Mouse (Mus musculus): Measurements from ENCODE around the gene Slc41a2. TPM values are rescaled to one million over a fixed set of nuclear protein-coding genes. Genes with fewer than 3 reads are reported as not detected.
A peak's percentile ranks its signal among the peaks of the same experiment; 100 is the strongest.

Slc41a2 gene
- polyA plus RNA-seq, 1 experiment from 2014 or later = 0.27 TPM

DNA sequence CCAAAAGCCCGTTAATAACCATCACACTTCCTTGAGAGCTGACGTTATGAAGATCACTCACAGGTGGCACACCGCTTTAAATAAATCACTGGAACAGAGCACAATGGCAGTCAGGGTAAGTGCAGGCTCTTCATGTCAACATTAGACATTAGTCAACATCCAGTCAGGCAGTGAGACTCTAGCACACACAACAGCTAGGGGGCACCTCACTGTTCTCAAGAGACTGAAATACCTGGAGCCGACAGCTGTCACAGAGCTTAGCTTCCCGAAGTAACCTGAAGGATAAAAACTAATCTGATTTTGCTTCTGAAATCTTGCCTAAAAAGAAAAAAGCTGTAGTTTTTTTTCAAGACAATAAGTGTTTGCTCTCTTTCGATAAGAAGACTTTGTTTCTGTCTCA, 49.9 kb downstream of the Slc41a2 start:
- Histone ChIP-seq H3K27ac (replicated peaks) (no peak overlapping the region), H3K27me3 (replicated peaks; ENCODE audit: low read depth, poor library complexity, severe bottlenecking) (peaks cover 30% of the 10 kb centered on the region), H3K9me3 (no peaks in the 10 kb centered on the region), H3K36me3 (replicated peaks) (no peaks in the 10 kb centered on the region), H3K4me3 (no peak overlapping the region), H3K4me1 (no peaks in the 10 kb centered on the region)
- 81% methylated on average over 6 of the region's 6 CpGs for WGBS
- DNase-seq (ENCODE audit: low spot score) = no peak

DNA sequence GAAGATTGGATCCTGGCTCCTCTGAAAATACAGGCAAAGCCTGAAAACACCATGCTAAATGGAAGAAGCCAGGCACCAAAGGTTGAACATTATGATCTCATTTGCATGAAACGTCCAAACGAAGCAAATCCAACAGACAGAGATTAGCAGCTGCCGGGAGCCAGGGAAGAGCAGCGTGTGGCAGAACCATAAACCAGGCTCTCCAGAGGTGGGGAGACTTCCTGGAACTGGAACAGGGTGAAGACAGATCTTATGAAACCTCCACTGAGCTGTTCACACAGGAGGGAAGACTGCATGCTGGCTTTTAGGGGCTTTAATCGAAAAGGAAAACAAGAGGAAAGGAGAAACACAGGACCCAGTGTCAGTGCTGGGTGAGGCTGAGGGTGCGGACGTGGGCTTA, 51.3 kb downstream of the Slc41a2 start:
- Histone ChIP-seq H3K9me3 (no peaks in the 10 kb centered on the region), H3K4me3 (no peak overlapping the region), H3K27ac (replicated peaks) (no peak overlapping the region), H3K27me3 (replicated peaks; ENCODE audit: low read depth, poor library complexity, severe bottlenecking) (peaks cover 16% of the 10 kb centered on the region; the same call in 1 of the 2 replicates), H3K36me3 (replicated peaks) (no peaks in the 10 kb centered on the region), H3K4me1 (no peaks in the 10 kb centered on the region)
- 64% methylated on average over 7 of the region's 7 CpGs for WGBS
- no peak for DNase-seq (ENCODE audit: low spot score)

DNA sequence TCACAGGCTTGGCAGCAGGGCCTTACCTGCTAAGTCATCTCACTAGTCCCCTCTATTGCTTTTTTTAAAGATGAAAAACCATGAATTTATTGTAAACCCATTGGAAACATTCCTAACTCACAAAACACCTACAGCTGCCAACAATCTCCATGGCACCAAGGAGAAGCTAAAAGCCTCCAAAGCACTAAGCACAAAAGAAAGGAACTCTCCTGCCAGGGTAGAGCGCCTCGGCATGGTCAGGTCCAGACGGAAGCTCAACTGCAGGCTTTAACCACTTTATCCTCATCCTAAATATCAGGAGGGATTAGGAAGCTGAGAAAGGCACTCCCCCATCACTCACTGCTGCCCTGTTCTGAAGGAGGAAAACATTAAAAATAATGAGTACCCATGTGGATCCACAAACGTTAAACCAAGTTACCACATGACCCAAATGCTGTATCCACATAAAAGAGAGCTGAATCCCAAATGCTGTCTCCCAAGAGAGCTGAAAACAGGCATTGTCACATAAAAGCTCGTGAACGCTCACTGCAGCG, 51.9 kb downstream of the Slc41a2 start:
- Histone ChIP-seq H3K27ac (replicated peaks) (no peak overlapping the region), H3K36me3 (replicated peaks) (no peaks in the 10 kb centered on the region), H3K9me3 (no peaks in the 10 kb centered on the region), H3K4me1 (no peaks in the 10 kb centered on the region), H3K27me3 (replicated peaks; ENCODE audit: low read depth, poor library complexity, severe bottlenecking) (peaks cover 11% of the 10 kb centered on the region; the same call in 1 of the 2 replicates), H3K4me3 (no peak overlapping the region)
- DNase-seq (ENCODE audit: low spot score) = no peak
- WGBS = 73% methylated on average over 7 of the region's 7 CpGs

DNA sequence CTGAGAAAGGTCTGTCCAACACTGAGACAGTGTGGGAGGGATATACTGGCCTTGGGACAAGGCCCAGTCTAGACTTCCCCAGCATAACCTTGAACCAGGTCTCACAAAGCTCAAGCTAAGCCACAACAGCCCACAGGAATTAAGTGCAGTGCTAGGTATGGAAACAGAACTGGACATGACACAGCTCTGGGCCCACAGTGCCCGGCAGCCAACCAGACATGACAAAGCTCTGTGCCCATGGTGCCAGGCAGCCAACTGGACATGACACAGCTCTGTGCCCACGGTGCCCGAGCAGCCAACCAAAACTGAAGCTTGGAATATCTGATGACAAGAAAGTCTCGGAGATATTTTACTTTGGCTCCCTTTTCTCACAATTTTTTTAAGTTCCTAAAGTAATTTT, 52.8 kb downstream of the Slc41a2 start:
- DNase-seq (ENCODE audit: low spot score) = no peak
- Histone ChIP-seq H3K9me3 (no peaks in the 10 kb centered on the region), H3K27ac (replicated peaks) (no peak overlapping the region), H3K4me3 (no peak overlapping the region), H3K4me1 (no peaks in the 10 kb centered on the region), H3K27me3 (replicated peaks; ENCODE audit: low read depth, poor library complexity, severe bottlenecking) (0 out of 2 replicates have a peak, but pooled peaks cover 9% of the 10 kb centered on the region), H3K36me3 (replicated peaks) (no peaks in the 10 kb centered on the region)
- WGBS = 92% methylated on average over 4 of the region's 4 CpGs

DNA sequence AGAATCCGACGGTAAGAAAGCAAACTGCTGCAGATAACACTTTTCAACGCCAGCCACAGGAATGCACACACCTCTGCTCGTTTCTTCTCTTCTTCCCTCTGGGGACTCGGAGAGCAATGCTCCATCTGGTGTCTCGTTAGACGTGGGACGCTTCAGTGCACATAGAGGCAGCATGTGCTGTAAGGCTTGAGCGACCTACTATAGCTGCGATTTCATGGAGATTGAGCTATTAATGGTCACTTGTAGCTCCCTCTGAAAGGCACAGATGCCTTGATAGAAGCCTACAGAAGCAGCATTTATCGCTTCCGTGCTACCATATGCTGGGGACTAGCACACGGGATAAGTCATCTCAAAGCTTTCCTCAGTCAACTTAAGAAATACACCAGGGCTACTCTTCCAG, 71.0 kb downstream of the Slc41a2 start:
- H3K4me3 ChIP-seq = no peak overlapping the region
- H3K27ac ChIP-seq (replicated peaks) = no peak overlapping the region
- H3K9me3 ChIP-seq = no peaks in the 10 kb centered on the region
- WGBS = 40% methylated on average over 13 of the region's 13 CpGs
- no peaks in the 10 kb centered on the region for H3K36me3 ChIP-seq (replicated peaks)
- peaks cover 10% of the 10 kb centered on the region for H3K4me1 ChIP-seq
- H3K27me3 ChIP-seq (replicated peaks; ENCODE audit: low read depth, poor library complexity, severe bottlenecking) = 0 out of 2 replicates have a peak, but pooled peaks cover 4% of the 10 kb centered on the region
- no peak for DNase-seq (ENCODE audit: low spot score)

DNA sequence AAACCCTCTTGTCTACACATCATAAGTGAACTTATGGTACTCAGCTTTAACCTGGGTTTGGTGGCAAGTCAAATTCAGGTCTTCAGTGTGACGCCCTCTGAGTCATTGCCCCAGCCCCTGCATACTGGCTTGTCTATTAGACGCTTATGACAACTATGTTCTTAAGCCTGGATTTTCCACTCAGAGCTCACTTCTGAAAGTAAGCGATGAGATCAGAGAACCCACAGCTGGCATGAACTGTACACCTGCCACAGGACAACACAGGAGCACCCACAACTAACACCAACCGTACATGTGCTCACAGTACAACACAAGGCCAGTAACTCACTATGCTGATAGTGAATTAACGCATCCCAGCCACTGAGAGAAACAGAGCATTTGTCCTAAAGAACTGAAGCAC, 71.4 kb downstream of the Slc41a2 start:
- Histone ChIP-seq H3K9me3 (no peaks in the 10 kb centered on the region), H3K27me3 (replicated peaks; ENCODE audit: low read depth, poor library complexity, severe bottlenecking) (0 out of 2 replicates have a peak, but pooled peaks cover 4% of the 10 kb centered on the region), H3K36me3 (replicated peaks) (no peaks in the 10 kb centered on the region), H3K27ac (replicated peaks) (no peak overlapping the region), H3K4me3 (no peak overlapping the region), H3K4me1 (peaks cover 10% of the 10 kb centered on the region)
- no peak for DNase-seq (ENCODE audit: low spot score)
- WGBS = 88% methylated on average over 5 of the region's 5 CpGs

DNA sequence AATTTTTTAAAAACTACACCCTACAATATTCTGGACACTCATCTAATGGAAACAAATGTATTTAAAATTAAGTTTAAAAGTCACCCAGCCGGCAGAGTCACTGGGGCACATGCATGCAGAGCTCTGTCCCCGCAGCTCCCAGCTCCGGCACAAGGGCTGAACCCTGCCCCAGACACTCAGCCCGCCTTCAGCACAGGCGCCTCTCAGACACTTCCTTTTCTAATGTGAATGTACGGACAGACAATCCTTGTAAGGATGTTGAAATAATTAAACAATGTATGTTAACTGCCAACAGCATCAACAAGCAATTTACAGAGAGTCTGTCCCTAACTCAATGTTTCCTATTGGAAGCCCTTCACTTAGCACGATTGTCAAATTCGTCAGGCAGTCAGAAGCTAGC, 73.0 kb downstream of the Slc41a2 start:
- Histone ChIP-seq H3K4me1 (peaks cover 10% of the 10 kb centered on the region), H3K36me3 (replicated peaks) (no peaks in the 10 kb centered on the region), H3K27me3 (replicated peaks; ENCODE audit: low read depth, poor library complexity, severe bottlenecking) (peaks cover 4% of the 10 kb centered on the region; the same call in 1 of the 2 replicates), H3K27ac (replicated peaks) (no peak overlapping the region), H3K9me3 (no peaks in the 10 kb centered on the region), H3K4me3 (no peak overlapping the region)
- no peak for DNase-seq (ENCODE audit: low spot score)
- WGBS = 62% methylated on average over 8 of the region's 8 CpGs

DNA sequence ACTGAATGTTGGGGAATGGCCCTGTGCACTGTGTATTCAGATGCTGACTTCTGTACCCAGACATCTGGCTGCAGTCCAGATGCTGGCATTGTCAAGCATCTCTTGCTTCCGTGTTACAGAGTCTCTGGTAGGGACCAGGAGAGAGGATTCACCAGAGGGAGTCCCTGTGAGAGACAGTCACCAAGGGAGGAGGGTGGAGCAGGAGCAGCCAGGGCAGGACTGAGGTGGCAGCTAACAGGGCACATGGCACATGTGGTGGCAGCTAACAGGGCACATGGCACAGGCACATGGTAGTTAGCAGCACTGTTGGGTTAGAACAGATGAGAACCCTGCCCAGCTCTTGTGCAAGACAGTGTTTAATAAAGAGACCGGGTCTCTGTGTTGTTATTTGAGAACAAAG, 73.6 kb downstream of the Slc41a2 start:
- H3K36me3 ChIP-seq (replicated peaks) = no peaks in the 10 kb centered on the region
- peak overlapping the region; percentile 30; the same call in 1 of the 2 replicates for H3K27ac ChIP-seq (replicated peaks)
- 47% methylated on average over 2 of the region's 2 CpGs for WGBS
- H3K27me3 ChIP-seq (replicated peaks; ENCODE audit: low read depth, poor library complexity, severe bottlenecking) = peaks cover 4% of the 10 kb centered on the region; the same call in 1 of the 2 replicates
- no peak overlapping the region for H3K4me3 ChIP-seq
- no peak for DNase-seq (ENCODE audit: low spot score)
- no peaks in the 10 kb centered on the region for H3K9me3 ChIP-seq
- peaks cover 10% of the 10 kb centered on the region for H3K4me1 ChIP-seq

DNA sequence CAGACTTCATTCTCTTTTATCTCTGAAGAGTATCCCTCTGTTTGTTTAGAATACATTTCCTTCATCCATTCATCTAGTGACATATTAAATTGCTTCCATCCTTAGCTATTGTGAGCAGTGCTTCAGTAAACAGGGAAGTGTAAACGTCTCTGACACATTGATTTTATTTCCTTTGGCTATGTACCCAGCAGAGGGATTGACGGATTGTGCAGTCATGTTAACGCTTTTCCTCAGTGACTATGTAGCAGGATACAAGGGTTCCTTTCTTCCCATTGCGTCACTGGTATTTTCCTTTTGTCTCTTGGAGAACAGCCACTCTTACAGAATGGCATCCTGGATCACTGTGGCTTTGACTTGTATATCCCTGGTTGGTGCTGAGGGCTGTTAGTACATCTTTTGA, 76.4 kb downstream of the Slc41a2 start:
- DNase-seq (ENCODE audit: low spot score) = no peak
- 48% methylated on average over 4 of the region's 4 CpGs for WGBS
- peaks cover 5% of the 10 kb centered on the region for H3K4me1 ChIP-seq
- H3K4me3 ChIP-seq = no peak overlapping the region
- no peak overlapping the region for H3K27ac ChIP-seq (replicated peaks)
- H3K27me3 ChIP-seq (replicated peaks; ENCODE audit: low read depth, poor library complexity, severe bottlenecking) = no peaks in the 10 kb centered on the region; the same call in 1 of the 2 replicates
- no peaks in the 10 kb centered on the region for H3K36me3 ChIP-seq (replicated peaks)
- no peaks in the 10 kb centered on the region for H3K9me3 ChIP-seq

DNA sequence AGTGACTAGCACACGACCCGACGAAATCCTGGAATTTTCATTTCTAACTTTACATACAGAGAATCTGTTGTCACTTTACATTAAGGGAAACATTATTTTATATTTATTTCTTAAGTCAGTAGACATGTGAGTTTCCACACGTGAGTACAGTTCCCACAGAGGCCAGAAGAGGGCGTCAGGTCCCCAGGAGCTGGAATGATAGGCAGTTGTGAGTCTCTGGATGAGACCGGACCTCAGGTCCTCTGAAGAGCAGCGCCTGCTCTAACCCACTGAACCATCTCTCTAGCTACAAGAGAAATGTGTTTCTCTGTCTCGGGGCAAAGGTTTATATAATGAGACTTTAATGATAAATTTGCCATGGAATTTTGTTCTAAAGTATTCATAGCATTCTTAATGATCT, 86.3 kb downstream of the Slc41a2 start:
- Histone ChIP-seq H3K4me3 (no peak overlapping the region), H3K4me1 (peaks cover 4% of the 10 kb centered on the region; the same call in 1 of the 2 replicates), H3K36me3 (replicated peaks) (no peaks in the 10 kb centered on the region), H3K27me3 (replicated peaks; ENCODE audit: low read depth, poor library complexity, severe bottlenecking) (peaks cover 7% of the 10 kb centered on the region), H3K9me3 (no peaks in the 10 kb centered on the region), H3K27ac (replicated peaks) (no peak overlapping the region)
- 66% methylated on average over 8 of the region's 8 CpGs for WGBS
- DNase-seq (ENCODE audit: low spot score) = peak; percentile 37

DNA sequence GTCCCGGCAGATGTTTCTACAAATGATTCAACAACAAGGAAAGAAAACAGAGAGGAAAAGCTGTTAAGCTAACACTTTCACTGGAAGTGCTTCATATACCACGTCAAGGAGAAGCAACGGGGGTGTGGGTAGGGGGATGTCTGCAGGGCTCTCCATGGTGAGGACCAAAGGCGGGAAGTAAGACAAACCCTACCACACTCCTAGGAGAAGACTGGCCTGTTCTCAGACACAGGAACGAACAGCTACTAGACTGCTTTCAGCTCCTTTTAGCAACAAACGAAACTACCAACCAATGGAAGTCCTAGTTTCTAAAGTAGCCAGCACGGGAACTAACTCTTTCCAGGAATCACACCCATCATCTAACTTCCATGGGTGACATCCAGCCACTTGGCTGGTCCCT, 89.6 kb downstream of the Slc41a2 start:
- peaks cover 21% of the 10 kb centered on the region for H3K27me3 ChIP-seq (replicated peaks; ENCODE audit: low read depth, poor library complexity, severe bottlenecking)
- H3K4me3 ChIP-seq = no peak overlapping the region
- H3K4me1 ChIP-seq = peaks cover 12% of the 10 kb centered on the region
- WGBS = 79% methylated on average over 7 of the region's 7 CpGs
- H3K27ac ChIP-seq (replicated peaks) = no peak overlapping the region
- H3K9me3 ChIP-seq = no peaks in the 10 kb centered on the region
- no peaks in the 10 kb centered on the region for H3K36me3 ChIP-seq (replicated peaks)
- DNase-seq (ENCODE audit: low spot score) = no peak

DNA sequence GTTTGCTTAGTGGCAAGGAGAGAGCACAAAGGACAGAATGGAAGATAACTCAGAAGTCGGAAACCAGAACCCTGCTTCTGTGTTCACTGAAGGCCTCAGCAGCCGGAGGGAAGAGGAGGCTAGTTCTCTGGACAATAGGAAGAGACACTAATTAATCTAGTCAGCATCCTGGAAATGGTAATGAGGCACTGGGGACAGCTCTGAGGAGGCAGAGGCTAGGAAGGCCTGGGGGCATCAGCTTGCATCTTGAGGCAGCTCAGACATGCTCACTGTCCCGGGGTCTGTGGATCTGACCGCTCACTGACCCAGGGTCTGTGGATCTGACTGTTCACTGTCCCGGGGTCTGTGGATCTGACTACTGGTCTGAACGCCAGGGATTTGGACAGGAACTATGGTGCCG, 92.0 kb downstream of the Slc41a2 start:
- Histone ChIP-seq H3K9me3 (no peaks in the 10 kb centered on the region), H3K36me3 (replicated peaks) (no peaks in the 10 kb centered on the region), H3K4me3 (no peak overlapping the region), H3K27me3 (replicated peaks; ENCODE audit: low read depth, poor library complexity, severe bottlenecking) (peaks cover 42% of the 10 kb centered on the region), H3K27ac (replicated peaks) (no peak overlapping the region), H3K4me1 (peaks cover 12% of the 10 kb centered on the region)
- WGBS = 59% methylated on average over 7 of the region's 7 CpGs
- DNase-seq (ENCODE audit: low spot score) = no peak

DNA sequence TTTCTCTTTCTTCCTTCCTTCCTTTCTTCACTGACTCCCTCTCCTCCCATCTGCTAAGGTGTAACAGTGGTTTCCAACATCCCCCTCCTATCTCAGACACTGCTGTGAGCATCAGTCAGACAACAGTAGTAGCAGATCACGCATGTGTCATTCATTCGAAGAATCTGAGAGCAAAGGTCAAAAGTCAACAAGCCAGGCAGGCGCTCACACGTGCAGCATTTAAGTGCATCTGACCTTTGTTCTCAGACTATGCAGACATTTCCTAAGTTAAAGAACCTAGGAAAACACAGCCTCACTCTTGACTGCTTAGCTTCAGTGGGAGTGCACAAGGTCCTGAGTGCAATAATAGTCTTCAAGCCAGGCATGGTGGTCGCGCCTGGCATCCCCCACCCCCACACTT, 93.6 kb downstream of the Slc41a2 start:
- H3K4me1 ChIP-seq = peaks cover 12% of the 10 kb centered on the region
- no peak overlapping the region for H3K4me3 ChIP-seq
- no peaks in the 10 kb centered on the region for H3K9me3 ChIP-seq
- 33% methylated on average over 6 of the region's 6 CpGs for WGBS
- H3K27me3 ChIP-seq (replicated peaks; ENCODE audit: low read depth, poor library complexity, severe bottlenecking) = peaks cover 45% of the 10 kb centered on the region
- DNase-seq (ENCODE audit: low spot score) = peak; percentile 42
- H3K36me3 ChIP-seq (replicated peaks) = no peaks in the 10 kb centered on the region
- H3K27ac ChIP-seq (replicated peaks) = no peak overlapping the region
